Mouse (Mus musculus) hindbrain, embryonic 10.5 days (tissue): ENCODE data around the gene Dmrta2. TPM values are rescaled to one million over a fixed set of nuclear protein-coding genes. Genes with fewer than 3 reads are reported as not detected.

Experiments
- DNase-seq: peaks from one replicate; pipeline ENCODE4 v3.0.0-alpha.2; 2017; ENCODE audit warnings: low spot score
- H3K27ac ChIP-seq: fragments of 300-500 bp; sonication (generic); 2 replicates; pipeline ENCODE4 v1.5.1; 2016; ENCODE audit warnings: mild to moderate bottlenecking, moderate library complexity
- H3K27me3 ChIP-seq: fragments of 300-500 bp; sonication (generic); 2 replicates; pipeline ENCODE4 v1.6.1; 2016; ENCODE audit warnings: mild to moderate bottlenecking; ENCODE audit not compliant: poor library complexity, insufficient read depth, severe bottlenecking
- H3K36me3 ChIP-seq: fragments of 300-500 bp; sonication (generic); 2 replicates; pipeline ENCODE4 v1.6.1; 2016; ENCODE audit warnings: mild to moderate bottlenecking, moderate library complexity
- H3K4me1 ChIP-seq: fragments of 300-500 bp; sonication (generic); replicated peaks from 2 replicates; pipeline ENCODE4 v1.6.1; 2016; ENCODE audit warnings: mild to moderate bottlenecking
- H3K4me3 ChIP-seq: fragments of 300-500 bp; sonication (generic); 2 replicates; pipeline ENCODE4 v1.5.1; 2016; ENCODE audit warnings: mild to moderate bottlenecking, moderate library complexity
- H3K9me3 ChIP-seq: fragments of 300-500 bp; sonication (generic); 2 replicates; pipeline ENCODE4 v1.6.1; 2016; ENCODE audit warnings: mild to moderate bottlenecking, moderate library complexity
- WGBS: fragments of 180-500 bp; shearing (Covaris S2); methylation state at CpG from one replicate; pipeline ENCODE4 v1.1.7; 2016; 5-methylcytosine and 5-hydroxymethylcytosine counted together
- polyA plus RNA-seq: library from polyadenylated mRNA; unstranded; fragments of >200 nt; fragmentation: Nextera tagmentation; extraction: Ambion mirVana; gene quantifications from 2 replicates; pipeline ENCODE4 v1.2.1, GENCODE M21; 2016

Gene Dmrta2
- polyA plus RNA-seq, 1 experiment from 2014 or later, result 0.41 TPM

- Histone ChIP-seq H3K4me3 (peak overlapping the region; percentile 46), H3K36me3 (no peaks in the 10 kb centered on the region), H3K27ac (peak overlapping the region; percentile 29; the same call in 1 of the 2 replicates), H3K9me3 (no peaks in the 10 kb centered on the region), H3K4me1 (peaks cover 46% of the 10 kb centered on the region), H3K27me3 (peaks cover 100% of the 10 kb centered on the region)
- DNase-seq, result peak; percentile 63
- under 1% methylated on average over 99 of the region's 99 CpGs for WGBS
Measured at GRCm38 (mm10) chr4:109981871-109982680, 4.2 kb downstream of the Dmrta2 start.

GRCm38 (mm10) chr4:109982681-109983265 is 4.9 kb downstream of the Dmrta2 start:
- peaks cover 100% of the 10 kb centered on the region for H3K27me3 ChIP-seq
- H3K4me3 ChIP-seq, result peak overlapping the region; percentile 46
- peak; percentile 48 for DNase-seq

GRCm38 (mm10) chr4:109983281-109984001 is 5.6 kb downstream of the Dmrta2 start:
- Histone ChIP-seq H3K4me1 (peaks cover 33% of the 10 kb centered on the region), H3K27me3 (peaks cover 100% of the 10 kb centered on the region), H3K4me3 (peak overlapping the region; percentile 24; the same call in 1 of the 2 replicates), H3K36me3 (no peaks in the 10 kb centered on the region), H3K9me3 (no peaks in the 10 kb centered on the region), H3K27ac (no peak overlapping the region)
- DNase-seq, result peak; percentile 51
- WGBS, result under 1% methylated on average over 49 of the region's 49 CpGs

More at GRCm38 (mm10) chr4:109982681-109983265, 4.9 kb downstream of the Dmrta2 start:
- Histone ChIP-seq H3K27ac (peak overlapping the region; percentile 29; the same call in 1 of the 2 replicates), H3K4me1 (peaks cover 39% of the 10 kb centered on the region), H3K9me3 (no peaks in the 10 kb centered on the region), H3K36me3 (no peaks in the 10 kb centered on the region)
- 1% methylated on average over 30 of the region's 30 CpGs for WGBS

GRCm38 (mm10) chr4:109984011-109984411 is 6.2 kb downstream of the Dmrta2 start:
- Histone ChIP-seq H3K4me1 (peaks cover 30% of the 10 kb centered on the region), H3K27me3 (peaks cover 100% of the 10 kb centered on the region), H3K4me3 (peak overlapping the region; percentile 24; the same call in 1 of the 2 replicates), H3K36me3 (no peaks in the 10 kb centered on the region), H3K9me3 (no peaks in the 10 kb centered on the region), H3K27ac (no peak overlapping the region)
- DNase-seq, result no peak
- 1% methylated on average over 24 of the region's 24 CpGs for WGBS

GRCm38 (mm10) chr4:109984496-109985423 is 6.9 kb downstream of the Dmrta2 start:
- H3K9me3 ChIP-seq, result no peaks in the 10 kb centered on the region
- no peak overlapping the region for H3K4me3 ChIP-seq
- peak; percentile 49 for DNase-seq

GRCm38 (mm10) chr4:109985424-109986172 is 7.7 kb downstream of the Dmrta2 start:
- H3K36me3 ChIP-seq, result no peaks in the 10 kb centered on the region
- no peak overlapping the region for H3K4me3 ChIP-seq
- no peak overlapping the region for H3K27ac ChIP-seq
- H3K9me3 ChIP-seq, result no peaks in the 10 kb centered on the region
- WGBS, result 4% methylated on average over 16 of the region's 16 CpGs
- DNase-seq, result peak; percentile 28
- peaks cover 100% of the 10 kb centered on the region for H3K27me3 ChIP-seq
- H3K4me1 ChIP-seq, result peaks cover 19% of the 10 kb centered on the region

More at GRCm38 (mm10) chr4:109984496-109985423, 6.9 kb downstream of the Dmrta2 start:
- H3K27me3 ChIP-seq, result peaks cover 100% of the 10 kb centered on the region
- H3K27ac ChIP-seq, result no peak overlapping the region
- no peaks in the 10 kb centered on the region for H3K36me3 ChIP-seq
- 2% methylated on average over 38 of the region's 38 CpGs for WGBS
- peaks cover 27% of the 10 kb centered on the region for H3K4me1 ChIP-seq

- 1% methylated on average over 9 of the region's 9 CpGs for WGBS
- Histone ChIP-seq H3K27ac (no peak overlapping the region), H3K4me1 (peaks cover 19% of the 10 kb centered on the region), H3K9me3 (no peaks in the 10 kb centered on the region), H3K27me3 (peaks cover 100% of the 10 kb centered on the region), H3K4me3 (no peak overlapping the region), H3K36me3 (no peaks in the 10 kb centered on the region)
- DNase-seq, result peak; percentile 20
Measured at GRCm38 (mm10) chr4:109986301-109986700, 8.4 kb downstream of the Dmrta2 start.

- no peaks in the 10 kb centered on the region for H3K36me3 ChIP-seq
- H3K27me3 ChIP-seq, result peaks cover 98% of the 10 kb centered on the region
- H3K4me3 ChIP-seq, result no peak overlapping the region
- 5% methylated on average over 13 of the region's 13 CpGs for WGBS
- peaks cover 15% of the 10 kb centered on the region for H3K4me1 ChIP-seq
- peak; percentile 28 for DNase-seq
- no peaks in the 10 kb centered on the region for H3K9me3 ChIP-seq
- H3K27ac ChIP-seq, result no peak overlapping the region
Measured at GRCm38 (mm10) chr4:109986748-109987355, 9.0 kb downstream of the Dmrta2 start.

GRCm38 (mm10) chr4:109987560-109988362 is 9.9 kb downstream of the Dmrta2 start:
- no peaks in the 10 kb centered on the region for H3K36me3 ChIP-seq
- no peaks in the 10 kb centered on the region for H3K9me3 ChIP-seq
- peak; percentile 30 for DNase-seq
- H3K4me1 ChIP-seq, result peaks cover 6% of the 10 kb centered on the region
- WGBS, result under 1% methylated on average over 20 of the region's 20 CpGs
- H3K27ac ChIP-seq, result no peak overlapping the region
- H3K27me3 ChIP-seq, result peaks cover 98% of the 10 kb centered on the region
- no peak overlapping the region for H3K4me3 ChIP-seq

- DNase-seq, result no peak
- 8% methylated on average over 5 of the region's 5 CpGs for WGBS
- H3K27me3 ChIP-seq, result peaks cover 98% of the 10 kb centered on the region
- no peaks in the 10 kb centered on the region for H3K36me3 ChIP-seq
- no peak overlapping the region for H3K27ac ChIP-seq
- peaks cover 6% of the 10 kb centered on the region; the same call in 1 of the 2 replicates for H3K4me1 ChIP-seq
- no peak overlapping the region for H3K4me3 ChIP-seq
- no peaks in the 10 kb centered on the region for H3K9me3 ChIP-seq
Measured at GRCm38 (mm10) chr4:109988411-109988810, 10.6 kb downstream of the Dmrta2 start.
